Mouse (Mus musculus) forebrain, embryonic 15.5 days (tissue): ENCODE measurements at regions not wholly inside any gene's neighbourhood (a gene's known extent, or its start where the extent isn't known, plus 50 kb on each side); places are given as distances from the start of the nearest gene placed in this dataset. TPM values are rescaled to one million over a fixed set of nuclear protein-coding genes. Genes with fewer than 3 reads are reported as not detected.

Experiments used
- ATAC-seq: fragments of 200-750 bp; cut with Nextera tagmentation; replicated peaks from 2 replicates; pipeline ENCODE4 v1.8.0; 2017; ENCODE audit warnings: mild to moderate bottlenecking, moderate TSS enrichment, moderate library complexity
- H3K27ac ChIP-seq: fragments of 300-500 bp; sonication (generic); replicated peaks from 2 replicates; pipeline ENCODE4 v1.5.1; 2015; ENCODE audit warnings: mild to moderate bottlenecking, inconsistent platforms
- H3K27me3 ChIP-seq: fragments of 300-500 bp; sonication (generic); 2 replicates; pipeline ENCODE4 v1.6.1; 2015; ENCODE audit warnings: inconsistent platforms
- H3K36me3 ChIP-seq: fragments of 300-500 bp; sonication (generic); 2 replicates; pipeline ENCODE4 v1.6.1; 2015; ENCODE audit warnings: mild to moderate bottlenecking, inconsistent platforms
- H3K4me1 ChIP-seq: fragments of 300-500 bp; sonication (generic); 2 replicates; pipeline ENCODE4 v1.6.1; 2015; ENCODE audit warnings: inconsistent platforms
- H3K4me2 ChIP-seq: fragments of 300-500 bp; sonication (generic); replicated peaks from 2 replicates; pipeline ENCODE4 v1.6.1; 2015; ENCODE audit warnings: mild to moderate bottlenecking, inconsistent platforms
- H3K4me3 ChIP-seq: fragments of 300-500 bp; sonication (generic); 2 replicates; pipeline ENCODE4 v1.5.1; 2015; ENCODE audit warnings: mild to moderate bottlenecking, inconsistent platforms
- H3K9ac ChIP-seq: fragments of 300-500 bp; sonication (generic); replicated peaks from 2 replicates; pipeline ENCODE4 v1.6.1; 2015; ENCODE audit warnings: mild to moderate bottlenecking, inconsistent platforms
- H3K9me3 ChIP-seq: fragments of 300-500 bp; sonication (generic); 2 replicates; pipeline ENCODE4 v1.6.1; 2016; ENCODE audit warnings: inconsistent platforms
- WGBS: fragments of 180-500 bp; shearing (Covaris S2); methylation state at CpG from one replicate; pipeline ENCODE4 v1.1.7; 2015; ENCODE audit warnings: mixed read lengths; 5-methylcytosine and 5-hydroxymethylcytosine counted together
- microRNA-seq: library from miRNA; unstranded; fragments of <30 nt; microRNA quantifications from one replicate; pipeline ENCODE4, GENCODE M21; 2016

DNA sequence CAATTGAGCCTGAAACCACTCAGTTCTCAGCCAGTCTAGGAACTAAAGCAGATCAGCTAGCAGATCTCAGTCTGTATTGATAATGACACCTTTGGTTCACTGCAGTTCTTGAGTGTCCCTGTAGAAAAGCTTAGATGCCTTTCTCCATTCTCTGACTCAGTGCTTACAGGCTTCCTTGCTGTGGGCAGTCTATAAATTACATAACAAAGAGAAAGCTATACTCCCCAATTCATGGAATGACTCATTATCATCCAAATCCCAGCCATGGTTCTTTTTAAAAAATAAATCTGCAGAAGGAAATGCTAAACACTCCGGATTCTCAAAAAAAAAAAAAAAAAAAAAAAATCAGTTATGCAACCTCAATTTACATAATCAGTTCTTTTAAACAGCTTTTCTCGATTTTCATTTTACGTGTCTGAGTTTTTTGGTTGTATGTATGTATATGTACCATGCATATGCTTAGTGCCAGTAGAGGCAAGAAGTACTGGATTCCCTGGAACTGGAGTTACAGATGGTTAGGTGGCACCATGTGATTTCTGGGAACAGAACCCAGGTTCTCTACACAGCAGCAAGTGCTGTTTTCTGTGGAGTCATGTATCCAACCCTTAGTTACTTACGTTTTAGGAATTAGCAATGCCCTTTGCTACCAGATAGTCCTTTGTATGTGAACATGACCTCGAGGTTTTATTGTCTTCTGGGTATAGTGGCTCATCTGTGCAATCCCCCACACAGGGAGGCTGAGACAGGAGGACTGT lies 71.5 kb upstream of the Slc39a10 start:
- no peak overlapping the region for H3K4me2 ChIP-seq
- 71% methylated on average over 5 of the region's 5 CpGs for WGBS
- no peak overlapping the region for H3K27ac ChIP-seq
- ATAC-seq = no peak
- no peak overlapping the region for H3K9ac ChIP-seq
- no peaks in the 10 kb centered on the region for H3K36me3 ChIP-seq
- H3K9me3 ChIP-seq = no peaks in the 10 kb centered on the region
- H3K4me1 ChIP-seq = no peaks in the 10 kb centered on the region
- no peak overlapping the region for H3K4me3 ChIP-seq
- no peaks in the 10 kb centered on the region for H3K27me3 ChIP-seq

Small RNA genes lying in the stretch of these regions (microRNA-seq; reads per million reads assigned to microRNA genes)
- not detected for gene Mir6350
